Mouse (Mus musculus): ENCODE results near the gene Sms.

DNA sequence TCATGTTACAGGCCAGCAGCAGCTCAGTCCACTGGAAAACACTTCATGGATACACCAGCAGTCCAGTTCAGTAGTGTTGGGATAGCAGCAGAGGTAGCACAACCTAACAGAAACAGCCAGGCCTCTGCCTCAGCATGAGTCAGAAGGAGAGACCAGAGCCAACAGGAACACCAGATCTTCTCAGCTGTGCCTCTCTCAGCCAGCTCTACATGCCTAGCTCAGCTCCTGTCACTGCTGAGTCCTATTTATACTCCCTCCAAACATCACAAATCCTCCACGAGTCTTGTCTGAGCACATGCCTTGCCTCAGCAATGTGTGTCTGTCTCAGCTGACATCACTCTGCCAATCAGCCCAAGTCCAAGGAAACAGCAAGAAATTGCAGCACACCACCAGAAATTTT, 12.4 kb upstream of the Sms start:
- TF ChIP-seq POLR2A (IDR thresholded peaks at IDR 0.05; ENCODE audit: borderline replicate concordance, low read depth, low read length), result no peak
- TF ChIP-seq CTCF (IDR thresholded peaks at IDR 0.05; ENCODE audit: low read depth, low read length), result no peak

Measured in bone marrow macrophage, adult 2 months (primary cell).